Mouse (Mus musculus): Measurements from ENCODE around the gene Mctp2.

- TF ChIP-seq EP300 (IDR thresholded peaks at IDR 0.05; ENCODE audit: insufficient read depth, low read depth, low read length) (no peak), CTCF (IDR thresholded peaks at IDR 0.05; ENCODE audit: low read depth, low read length) (no peak)
These were observed 6.7 kb downstream of the Mctp2 start for GRCm38 (mm10) chr7:72299726-72300125.

All from ES-Bruce4 (cell line).